Mouse (Mus musculus) MEL (cell line): Measurements from ENCODE around the gene Slc39a11. TPM values are rescaled to one million over a fixed set of nuclear protein-coding genes. Genes with fewer than 3 reads are reported as not detected.

Experiments
- DNase-seq: peaks from one replicate; pipeline ENCODE4 v3.0.0; 2011; ENCODE audit warnings: low read depth, low spot score
- H3K27ac ChIP-seq: 2 replicates; pipeline ENCODE4 v1.5.1; 2012; ENCODE audit warnings: low read depth, mild to moderate bottlenecking, control low read depth, low read length, moderate library complexity; ENCODE audit not compliant: control insufficient read depth
- H3K27me3 ChIP-seq, 2 experiments: fragments of 150-350 bp in 1 of 2; sonication (generic) in 1 of 2; 2 replicates each; pipeline ENCODE4 v1.6.1; 2012; ENCODE audit warnings: low read length in 2 of 2, mild to moderate bottlenecking in 2 of 2, improper control_type of control experiment in 1 of 2, moderate library complexity in 1 of 2; ENCODE audit not compliant: insufficient read depth in 2 of 2, control insufficient read depth in 1 of 2
- H3K36me3 ChIP-seq, 2 experiments: 2 replicates each; pipeline ENCODE4 v1.6.1; 2012 to 2014; ENCODE audit warnings: low read length in 2 of 2, improper control_type of control experiment in 1 of 2, inconsistent platforms in 1 of 2, mild to moderate bottlenecking in 1 of 2; ENCODE audit not compliant: insufficient read depth in 2 of 2, control insufficient read depth in 1 of 2
- H3K4me1 ChIP-seq, 2 experiments: fragments of 150-350 bp in 1 of 2; sonication (generic) in 1 of 2; 2 replicates each; pipeline ENCODE4 v1.6.1; 2012; ENCODE audit warnings: low read length in 2 of 2, improper control_type of control experiment in 1 of 2, mild to moderate bottlenecking in 1 of 2; ENCODE audit not compliant: insufficient read depth in 2 of 2, control insufficient read depth in 1 of 2
- H3K4me3 ChIP-seq, 2 experiments: fragments of 150-350 bp in 1 of 2; sonication (generic) in 1 of 2; 2 replicates each; pipeline ENCODE4 v1.5.1; 2012; ENCODE audit warnings: low read depth in 2 of 2, low read length in 2 of 2, mild to moderate bottlenecking in 2 of 2, moderate library complexity in 2 of 2, control low read depth in 1 of 2, improper control_type of control experiment in 1 of 2; ENCODE audit not compliant: control insufficient read depth in 1 of 2, insufficient read depth in 1 of 2
- H3K79me2 ChIP-seq: 2 replicates; pipeline ENCODE4 v1.6.1; 2012; ENCODE audit warnings: mild to moderate bottlenecking, low read length, moderate library complexity; ENCODE audit not compliant: control insufficient read depth, poor library complexity, insufficient read depth
- H3K9ac ChIP-seq: 2 replicates; pipeline ENCODE4 v1.6.1; 2012; ENCODE audit warnings: low read depth, mild to moderate bottlenecking, control low read depth, low read length, moderate library complexity; ENCODE audit not compliant: control insufficient read depth, poor library complexity, severe bottlenecking
- H3K9me3 ChIP-seq: fragments of 150-350 bp; sonication (generic); replicated peaks from 2 replicates; pipeline ENCODE4 v1.6.1; 2012; ENCODE audit warnings: mild to moderate bottlenecking, low read length, improper control_type of control experiment, moderate library complexity; ENCODE audit not compliant: insufficient read depth
- BHLHE40 ChIP-seq: IDR thresholded peaks from 2 replicates; pipeline ENCODE4 v1.6.1; 2012; ENCODE audit warnings: low read depth, mild to moderate bottlenecking, inconsistent platforms, low read length, improper control_type of control experiment, borderline replicate concordance
- CTCF ChIP-seq, 3 experiments: IDR thresholded peaks in 2 of 3; conservative IDR thresholded peaks in 1 of 3; 2 replicates each; pipeline ENCODE4 v1.5.1; 2011 to 2012; ENCODE audit warnings: low read length in 3 of 3, low read depth in 2 of 3, mild to moderate bottlenecking in 2 of 3, improper control_type of control experiment in 1 of 3, inconsistent platforms in 1 of 3, mixed read lengths in 1 of 3, moderate library complexity in 1 of 3; ENCODE audit not compliant: control insufficient read depth in 1 of 3, insufficient read depth in 1 of 3, poor library complexity in 1 of 3, severe bottlenecking in 1 of 3
- ELF1 ChIP-seq: IDR thresholded peaks from 2 replicates; pipeline ENCODE4 v1.6.1; 2014; ENCODE audit warnings: low read depth, mild to moderate bottlenecking, inconsistent platforms, low read length, improper control_type of control experiment, moderate library complexity
- ETS1 ChIP-seq: IDR thresholded peaks from 2 replicates; pipeline ENCODE4 v1.6.1; 2012; ENCODE audit warnings: low read depth, mild to moderate bottlenecking, inconsistent platforms, low read length, improper control_type of control experiment, moderate library complexity
- GABPA ChIP-seq: IDR thresholded peaks from 2 replicates; pipeline ENCODE4 v1.6.1; 2012; ENCODE audit warnings: low read depth, mild to moderate bottlenecking, inconsistent platforms, low read length, improper control_type of control experiment, moderate library complexity
- JUND ChIP-seq: IDR thresholded peaks from 2 replicates; pipeline ENCODE4 v1.6.1; 2011; ENCODE audit warnings: low read depth, mild to moderate bottlenecking, improper control_type of control experiment, low read length
- KAT2A ChIP-seq: conservative IDR thresholded peaks from 2 replicates; pipeline ENCODE4 v1.6.1; 2012; ENCODE audit warnings: low read depth, low read length, improper control_type of control experiment, inconsistent platforms
- MAFK ChIP-seq: IDR thresholded peaks from 2 replicates; pipeline ENCODE4 v1.6.1; 2011; ENCODE audit warnings: low read depth, mild to moderate bottlenecking, low read length, improper control_type of control experiment, borderline replicate concordance
- MAX ChIP-seq: IDR thresholded peaks from 2 replicates; pipeline ENCODE4 v1.6.1; 2011; ENCODE audit warnings: low read length, improper control_type of control experiment
- MYC ChIP-seq: IDR thresholded peaks from 2 replicates; pipeline ENCODE4 v1.6.1; 2011; ENCODE audit warnings: low read depth, mild to moderate bottlenecking, low read length, improper control_type of control experiment, moderate library complexity
- NELFE ChIP-seq: IDR thresholded peaks from 2 replicates; pipeline ENCODE4 v1.6.1; 2011; ENCODE audit warnings: low read depth, low read length, improper control_type of control experiment
- NRF1 ChIP-seq: IDR thresholded peaks from 2 replicates; pipeline ENCODE4 v1.6.1; 2014; ENCODE audit warnings: low read depth, mild to moderate bottlenecking, inconsistent platforms, low read length, improper control_type of control experiment, moderate library complexity; ENCODE audit not compliant: poor library complexity, insufficient read depth, severe bottlenecking
- POLR2A ChIP-seq, 2 experiments: IDR thresholded peaks; 2 replicates each; pipeline ENCODE4 v1.6.1; 2011 to 2012; ENCODE audit warnings: low read length in 2 of 2, mild to moderate bottlenecking in 2 of 2, control low read depth in 1 of 2, improper control_type of control experiment in 1 of 2, low read depth in 1 of 2, moderate library complexity in 1 of 2; ENCODE audit not compliant: control insufficient read depth in 1 of 2, insufficient read depth in 1 of 2, poor library complexity in 1 of 2
- POLR2AphosphoS2 ChIP-seq: IDR thresholded peaks from 2 replicates; pipeline ENCODE4 v1.6.1; 2011; ENCODE audit warnings: low read length, improper control_type of control experiment
- RAD21 ChIP-seq: IDR thresholded peaks from 2 replicates; pipeline ENCODE4 v1.6.1; 2011; ENCODE audit warnings: mild to moderate bottlenecking, low read depth, low read length, improper control_type of control experiment
- SMC3 ChIP-seq: IDR thresholded peaks from 2 replicates; pipeline ENCODE4 v1.6.1; 2011; ENCODE audit warnings: low read depth, low read length, improper control_type of control experiment
- TAL1 ChIP-seq: IDR thresholded peaks from 2 replicates; pipeline ENCODE4 v1.6.1; 2012; ENCODE audit warnings: mild to moderate bottlenecking, inconsistent platforms, low read length, moderate library complexity, mixed read lengths
- TBP ChIP-seq: IDR thresholded peaks from 2 replicates; pipeline ENCODE4 v1.8.0; 2011; ENCODE audit warnings: low read depth, low read length, improper control_type of control experiment
- UBTF ChIP-seq: IDR thresholded peaks from 2 replicates; pipeline ENCODE4 v1.6.1; 2012; ENCODE audit warnings: low read depth, mild to moderate bottlenecking, inconsistent platforms, low read length, improper control_type of control experiment, moderate library complexity, borderline replicate concordance; ENCODE audit not compliant: insufficient read depth
- USF1 ChIP-seq: IDR thresholded peaks from 2 replicates; pipeline ENCODE4 v1.6.1; 2014; ENCODE audit warnings: low read depth, mild to moderate bottlenecking, inconsistent platforms, low read length, improper control_type of control experiment, moderate library complexity
- USF2 ChIP-seq, 2 experiments: IDR thresholded peaks; 2 replicates each; pipeline ENCODE4 v1.6.1; 2011 to 2012; ENCODE audit warnings: improper control_type of control experiment in 2 of 2, low read length in 2 of 2, borderline replicate concordance in 1 of 2, inconsistent platforms in 1 of 2, low read depth in 1 of 2, mild to moderate bottlenecking in 1 of 2; ENCODE audit not compliant: insufficient read depth in 1 of 2
- ZC3H11A ChIP-seq: IDR thresholded peaks from 2 replicates; pipeline ENCODE4 v1.6.1; 2012; ENCODE audit warnings: low read depth, mild to moderate bottlenecking, inconsistent platforms, low read length, improper control_type of control experiment
- ZKSCAN1 ChIP-seq: IDR thresholded peaks from 2 replicates; pipeline ENCODE4 v1.6.1; 2012; ENCODE audit warnings: low read depth, mild to moderate bottlenecking, inconsistent platforms, low read length, improper control_type of control experiment, moderate library complexity
- ZNF384 ChIP-seq: IDR thresholded peaks from 2 replicates; pipeline ENCODE4 v1.6.1; 2012; ENCODE audit warnings: low read depth, mild to moderate bottlenecking, inconsistent platforms, low read length, improper control_type of control experiment
- polyA plus RNA-seq, 2 experiments: library from polyadenylated mRNA; stranded (reverse) in 1 of 2; unstranded in 1 of 2; fragments of >175 nt in 1 of 2; fragments of >200 nt in 1 of 2; gene quantifications; 2 replicates each; pipeline versions ENCODE4 v1.2.1 to v1.2.4; 2012; ENCODE audit warnings: low replicate concordance in 2 of 2, low read depth in 1 of 2; ENCODE audit not compliant: insufficient read length in 2 of 2, insufficient read depth in 1 of 2, missing spikeins in 1 of 2
- total RNA-seq: library from RNA; depleted of rRNA; stranded (reverse); fragments of 300-350 nt; gene quantifications from 2 replicates; pipeline ENCODE4 v1.2.3, GENCODE M21; 2012

Gene Slc39a11
- total and polyA plus RNA-seq, 3 experiments: 34.2 to 45.6 TPM; not detected in 1

DNA sequence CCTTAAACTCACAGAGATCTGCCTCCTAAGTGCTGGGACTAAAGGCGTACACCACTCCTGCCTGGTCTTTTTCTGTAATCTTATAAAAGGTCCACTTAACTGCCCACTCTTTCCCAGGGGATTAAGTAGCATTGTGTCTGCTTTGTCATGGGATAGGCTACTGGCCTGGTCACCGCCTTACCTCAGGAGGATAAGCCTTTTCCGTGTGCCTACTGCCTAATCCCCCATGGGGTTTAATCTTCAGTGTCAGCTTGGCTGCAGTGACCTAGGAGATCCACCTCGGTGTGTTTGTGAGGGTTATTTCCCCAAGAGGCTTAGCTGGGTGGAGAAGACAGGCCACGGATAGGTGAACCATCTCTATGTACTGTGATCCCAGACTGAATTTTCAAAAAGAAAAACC is 47.7 kb upstream of the Slc39a11 start:
- TF ChIP-seq CTCF (IDR thresholded peaks at IDR 0.05 in 2 of 3, conservative IDR thresholded peaks at IDR 0.05 in 1 of 3; ENCODE audit: control insufficient read depth in 1 of 3, insufficient read depth in 1 of 3, low read depth in 2 of 3, low read length in 3 of 3, poor library complexity in 1 of 3, severe bottlenecking in 1 of 3) (no peak), MAFK (no peak), ZC3H11A (no peak), TAL1 (no peak), ZKSCAN1 (no peak), POLR2AphosphoS2 (no peak), NRF1 (no peak), USF2 (IDR thresholded peaks at IDR 0.05; ENCODE audit: borderline replicate concordance in 1 of 2, insufficient read depth in 1 of 2, low read depth in 1 of 2, low read length in 2 of 2) (no peak), JUND (no peak), USF1 (no peak), GABPA (no peak)
- TF ChIP-seq, all 39 proteins: peak for 0
- Histone ChIP-seq H3K27ac (no peak overlapping the region), H3K4me1 (no peaks in the 10 kb centered on the region), H3K36me3 (peaks cover 0 to 2% of the 10 kb centered on the region in 2 experiments; a peak in 2 of 4 replicates), H3K4me3 (no peak overlapping the region), H3K27me3 (no peaks in the 10 kb centered on the region), H3K79me2 (no peaks in the 10 kb centered on the region), H3K9me3 (no peaks in the 10 kb centered on the region), H3K9ac (no peak overlapping the region)
- DNase-seq: no peak

DNA sequence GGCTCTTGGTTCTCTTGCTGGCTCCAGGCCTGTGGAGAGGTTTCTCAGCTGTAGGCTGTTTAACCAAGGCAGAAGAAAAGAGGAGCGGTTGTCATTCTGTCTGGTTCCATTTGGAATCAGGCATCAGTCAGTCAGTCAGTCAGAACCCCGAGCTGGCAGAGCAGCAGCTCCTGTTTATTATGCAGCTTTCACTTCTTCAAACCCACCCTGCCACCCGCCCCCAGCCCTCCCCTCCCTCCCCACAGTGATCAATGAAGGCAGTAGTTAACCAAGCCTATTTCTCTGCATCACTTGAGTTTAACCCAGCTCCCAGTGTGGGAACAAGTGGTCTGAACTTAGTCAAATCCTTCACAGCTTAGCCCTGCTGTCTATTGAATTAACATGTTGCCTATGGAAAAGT is 42.0 kb upstream of the Slc39a11 start:
- no peaks in the 10 kb centered on the region for H3K27me3 ChIP-seq
- H3K9me3 ChIP-seq: no peaks in the 10 kb centered on the region
- H3K4me3 ChIP-seq: no peak overlapping the region
- TF ChIP-seq RAD21 (no peak), MYC (no peak), NRF1 (no peak), KAT2A (no peak), NELFE (no peak), POLR2AphosphoS2 (no peak), ZC3H11A (no peak), SMC3 (no peak), ZNF384 (no peak), ELF1 (no peak), ZKSCAN1 (no peak), TBP (no peak), MAX (no peak), UBTF (no peak), MAFK (no peak), BHLHE40 (no peak), JUND (no peak), POLR2A (IDR thresholded peaks at IDR 0.05; ENCODE audit: control insufficient read depth in 1 of 2, insufficient read depth in 1 of 2, low read depth in 1 of 2, low read length in 2 of 2, poor library complexity in 1 of 2) (no peak; a peak in 1 of 4 replicates), ETS1 (no peak)
- peaks cover 26% of the 10 kb centered on the region for H3K79me2 ChIP-seq
- peaks cover 2 to 3% of the 10 kb centered on the region in 2 experiments for H3K36me3 ChIP-seq
- H3K9ac ChIP-seq: no peak overlapping the region
- no peaks in the 10 kb centered on the region; a peak in 1 of 4 replicates for H3K4me1 ChIP-seq
- DNase-seq: no peak
- H3K27ac ChIP-seq: no peak overlapping the region
